Mouse (Mus musculus): Measurements from ENCODE around the gene Lrrc15. TPM values are rescaled to one million over a fixed set of nuclear protein-coding genes. Genes with fewer than 3 reads are reported as not detected.

Lrrc15 gene
- total RNA-seq, 2 experiments from 2014 or later = 0.42 to 0.70 TPM

GRCm38 (mm10) chr16:30252003-30252418 is 31.0 kb downstream of the Lrrc15 start:
- intact Hi-C loops (cut with DNase I; ENCODE audit: low total_unique reads) = loop anchor here (5.0 kb wide), 1 partner anchor 280 kb away; no protein-coding TSS in a partner anchor

DNA sequence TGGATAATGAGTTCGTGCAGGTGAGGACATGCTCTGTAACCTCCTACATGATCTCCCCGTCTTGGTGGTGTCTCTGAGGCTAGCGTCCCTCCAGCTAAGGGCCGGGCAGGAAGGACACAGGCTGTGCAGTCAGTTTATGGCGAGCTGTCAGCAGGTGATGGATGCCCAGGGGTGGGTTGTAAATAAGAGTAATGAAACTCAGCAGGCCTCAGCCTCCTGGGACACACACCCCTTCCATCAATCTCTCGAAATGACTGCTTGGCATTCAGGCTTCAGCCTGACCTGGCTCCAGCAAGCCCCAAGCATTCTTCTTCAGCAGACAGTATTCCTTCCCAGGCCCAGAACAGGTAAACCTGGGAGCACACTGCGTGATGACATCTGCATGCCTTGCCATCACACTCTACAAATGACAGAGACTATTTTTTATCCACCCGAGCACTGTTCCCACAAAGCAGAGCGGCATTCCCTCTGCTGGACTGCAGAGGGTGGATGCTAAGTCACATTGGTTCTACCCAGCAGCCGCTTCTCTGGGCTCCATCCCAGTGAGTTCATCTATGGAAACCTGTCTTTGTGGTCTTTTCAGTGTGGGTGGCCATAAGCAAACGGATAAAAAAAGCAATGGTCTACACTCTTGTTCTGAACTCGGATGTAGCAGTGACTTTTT is 38.9 kb downstream of the Lrrc15 start:
- intact Hi-C loops (cut with DNase I; ENCODE audit: low total_unique reads) = no loop called here
- DNase-seq = no peak

More at GRCm38 (mm10) chr16:30252003-30252418, 31.0 kb downstream of the Lrrc15 start:
- peak; percentile 83 for DNase-seq

- intact Hi-C loops (cut with DNase I; ENCODE audit: low total_unique reads) = no loop called here
- peak; percentile 44 for DNase-seq
Measured at GRCm38 (mm10) chr16:30241623-30242022, 41.4 kb downstream of the Lrrc15 start.

DNA sequence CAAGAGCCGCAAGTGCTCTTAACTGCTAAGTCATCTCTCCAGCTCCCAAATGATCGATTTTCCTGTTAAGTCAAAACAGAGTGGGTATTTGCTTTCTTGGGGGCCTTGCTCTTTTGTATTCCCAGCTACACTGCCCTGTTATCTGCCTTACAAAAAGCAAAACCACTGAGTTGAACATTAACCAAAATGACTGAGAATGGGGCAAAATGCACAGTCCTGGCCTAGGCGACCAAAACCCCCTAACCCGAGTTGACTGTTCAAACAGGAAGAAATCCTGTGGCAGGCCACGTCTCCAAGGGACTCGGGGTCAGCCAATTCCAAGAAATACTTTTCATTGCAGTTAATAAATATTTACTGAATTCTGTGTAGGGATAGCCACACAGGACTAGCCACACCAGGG is 44.3 kb downstream of the Lrrc15 start:
- intact Hi-C loops (cut with DNase I; ENCODE audit: low total_unique reads) = loop anchor here (5.0 kb wide), 1 partner anchor 596 kb away; no protein-coding TSS in a partner anchor
- DNase-seq = no peak

- intact Hi-C loops (cut with DNase I; ENCODE audit: low total_unique reads) = loop anchor here (2.0 to 5.0 kb wide), 2 partner anchors 501 to 594 kb away; no protein-coding TSS in a partner anchor
- peak; percentile 85 for DNase-seq
Measured at GRCm38 (mm10) chr16:30236091-30236699, 46.9 kb downstream of the Lrrc15 start.

- no peak for DNase-seq
- intact Hi-C loops (cut with DNase I; ENCODE audit: low total_unique reads) = loop anchor here (5.0 kb wide), 1 partner anchor 593 kb away; no protein-coding TSS in a partner anchor
Measured at GRCm38 (mm10) chr16:30235577-30235976, 47.5 kb downstream of the Lrrc15 start.

- intact Hi-C loops (cut with DNase I; ENCODE audit: low total_unique reads) = loop anchor here (5.0 kb wide), 1 partner anchor 593 kb away; no protein-coding TSS in a partner anchor
- peak; percentile 40 for DNase-seq
Measured at GRCm38 (mm10) chr16:30234636-30235546, 48.2 kb downstream of the Lrrc15 start.

DNA sequence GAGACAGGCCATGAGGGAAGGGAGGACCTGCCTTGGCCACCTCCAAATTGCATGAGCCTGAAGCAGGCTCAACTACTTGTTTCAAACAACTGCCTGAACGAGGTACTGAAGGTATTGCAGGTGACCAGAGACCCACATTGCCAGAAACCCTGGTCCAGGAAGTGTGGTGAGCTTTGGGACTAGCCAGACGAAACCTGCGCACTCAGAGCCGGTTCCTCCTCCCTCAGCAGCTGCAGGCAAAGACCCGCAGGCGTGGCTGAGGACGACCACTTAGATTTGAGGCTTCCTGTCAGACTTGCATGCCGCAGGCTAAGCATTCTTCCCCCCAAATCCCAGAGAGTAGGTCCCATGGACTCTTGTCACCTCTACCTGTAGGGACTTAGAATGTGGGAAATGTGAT is 49.0 kb downstream of the Lrrc15 start:
- intact Hi-C loops (cut with DNase I; ENCODE audit: low total_unique reads) = no loop called here
- no peak for DNase-seq

GRCm38 (mm10) chr16:30231882-30232604 is 51.0 kb downstream of the Lrrc15 start:
- DNase-seq = no peak
- intact Hi-C loops (cut with DNase I; ENCODE audit: low total_unique reads) = no loop called here

- intact Hi-C loops (cut with DNase I; ENCODE audit: low total_unique reads) = no loop called here
- DNase-seq = no peak
Measured at GRCm38 (mm10) chr16:30227352-30227751, 55.7 kb downstream of the Lrrc15 start.

GRCm38 (mm10) chr16:30221161-30221782 is 61.8 kb downstream of the Lrrc15 start:
- intact Hi-C loops (cut with DNase I; ENCODE audit: low total_unique reads) = no loop called here
- DNase-seq = no peak

Other genes with a start within 250 kb of the Lrrc15 start
- 10 to 100 TPM; 19.0 to 19.4 TPM for gene Hes1, start 218.9 kb downstream of the Lrrc15 start, total RNA-seq (2021)
- not detected for gene Cpn2, start 15.8 kb downstream of the Lrrc15 start, total RNA-seq (2021)
- gene Gp5, start 27.5 kb upstream of the Lrrc15 start, total RNA-seq (2021) = under 1 TPM in 1 of 2 experiments, not detected in 1; 0.14 TPM
- gene Atp13a3, start 122.7 kb upstream of the Lrrc15 start, total RNA-seq (2021) = 10 to 100 TPM; 62.2 to 76.9 TPM

Data from gastrocnemius, postnatal 14 days (tissue).